ENCODE assay signal across 8 mouse cellular contexts in the genomic region with DNA sequence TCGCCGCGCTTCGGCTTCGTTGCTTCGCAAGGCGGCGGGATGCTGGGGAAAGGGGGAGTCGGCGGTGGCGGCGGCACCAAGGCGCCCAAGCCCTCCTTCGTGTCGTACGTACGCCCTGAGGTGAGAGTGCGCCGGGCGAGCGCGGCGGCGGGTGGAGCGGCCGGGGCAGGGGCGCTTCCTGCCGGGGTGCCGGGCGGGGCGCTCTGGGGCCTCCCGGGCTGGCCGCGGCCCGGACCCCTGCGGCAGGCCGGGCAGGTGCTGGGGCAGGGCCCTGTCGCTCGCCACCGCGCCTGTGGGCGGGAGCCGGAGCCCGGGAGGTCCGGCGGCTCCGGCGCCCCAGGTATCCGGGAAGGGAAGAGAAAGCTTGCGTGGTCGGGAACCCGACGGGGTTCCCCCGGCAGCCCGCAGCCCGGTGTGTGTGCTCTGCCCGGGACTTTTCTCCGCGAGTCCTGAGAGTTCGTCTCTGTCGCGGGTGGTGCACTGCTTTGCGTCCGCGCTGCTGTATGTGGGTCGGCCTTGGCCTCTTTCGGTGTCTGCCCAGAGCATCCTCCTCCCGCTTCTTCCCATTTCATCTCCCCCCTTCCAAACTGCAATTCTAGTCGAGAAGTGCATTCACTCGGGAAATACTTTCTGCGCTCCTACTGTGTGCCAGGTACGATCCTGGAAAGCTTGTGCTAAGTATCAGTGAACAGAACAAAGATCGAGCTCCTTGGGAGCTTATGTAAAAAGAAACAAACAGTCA. TPM values are rescaled to one million over a fixed set of nuclear protein-coding genes. Genes with fewer than 3 reads are reported as not detected.
DNase-seq lines count a peak whose midpoint lies in the region; ATAC-seq lines count a peak whose summit lies in the region.

No protein-coding gene starts in this region.

- H3K4me2 ChIP-seq in embryonic facial prominence, embryonic 11.5 days (ENCODE audit: low read depth, low read length), result peak overlapping the region; percentile 61
- peak overlapping the region; percentile 72 for H3K4me2 ChIP-seq in intestine, embryonic 14.5 days (ENCODE audit: low read length)

- no peaks in the 10 kb centered on the region for H3K27me3 ChIP-seq in heart, embryonic 10.5 days (ENCODE audit: insufficient read depth, poor library complexity, severe bottlenecking)
- H3K27me3 ChIP-seq in embryonic facial prominence, embryonic 11.5 days (ENCODE audit: control insufficient read depth, insufficient read depth, low read length), result no peaks in the 10 kb centered on the region
- H3K27me3 ChIP-seq in intestine, embryonic 14.5 days (replicated peaks; ENCODE audit: control insufficient read depth, insufficient read depth, low read length), result no peaks in the 10 kb centered on the region

- DNase-seq in heart, embryonic 10.5 days (ENCODE audit: low spot score), result no peak
- DNase-seq in heart, postnatal 36 days, result no peak
- DNase-seq in embryonic facial prominence, embryonic 11.5 days (ENCODE audit: low spot score), result peak; percentile 38
- peak; percentile 70 for DNase-seq in intestine, embryonic 14.5 days (ENCODE audit: low spot score)
- peak; percentile 32 for DNase-seq in mesoderm, embryonic 11.5 days (ENCODE audit: low read depth, low spot score)
- DNase-seq in left cerebral cortex, adult 11 months (ENCODE audit: low spot score), result no peak
- DNase-seq in ovary, postnatal 14 days (ENCODE audit: low spot score), result no peak

- intact Hi-C loops in heart, postnatal 36 days (cut with DNase I), result no loop called here

- ATAC-seq in CD4-positive, CD25-positive, alpha-beta regulatory T cell, adult 4 months, result peak; percentile 37
- peak; percentile 89 for ATAC-seq in embryonic facial prominence, embryonic 11.5 days (replicated peaks; ENCODE audit: insufficient number of reproducible peaks, low FRiP score, low TSS enrichment, low read depth)
- ATAC-seq in intestine, embryonic 14.5 days (replicated peaks; ENCODE audit: low FRiP score, low TSS enrichment, low read depth), result peak; percentile 88

- H3K36me3 ChIP-seq in heart, embryonic 10.5 days, result peaks cover 5% of the 10 kb centered on the region; the same call in 1 of the 2 replicates
- no peaks in the 10 kb centered on the region for H3K36me3 ChIP-seq in embryonic facial prominence, embryonic 11.5 days (replicated peaks; ENCODE audit: control insufficient read depth, insufficient read depth, low read depth, low read length)
- no peaks in the 10 kb centered on the region for H3K36me3 ChIP-seq in intestine, embryonic 14.5 days (ENCODE audit: control insufficient read depth, insufficient read depth, low read length)

- H3K27ac ChIP-seq in heart, embryonic 10.5 days, result peak overlapping the region; percentile 97
- peak overlapping the region; percentile 78 for H3K27ac ChIP-seq in embryonic facial prominence, embryonic 11.5 days (replicated peaks; ENCODE audit: low read depth, low read length)
- H3K27ac ChIP-seq in intestine, embryonic 14.5 days (ENCODE audit: low read depth), result peak overlapping the region; percentile 83

- peak overlapping the region; percentile 79 for H3K9ac ChIP-seq in embryonic facial prominence, embryonic 11.5 days (replicated peaks; ENCODE audit: low read length)
- peak overlapping the region; percentile 92 for H3K9ac ChIP-seq in intestine, embryonic 14.5 days (ENCODE audit: low read length)

- peak overlapping the region; percentile 97 for H3K4me3 ChIP-seq in heart, embryonic 10.5 days
- H3K4me3 ChIP-seq in embryonic facial prominence, embryonic 11.5 days (ENCODE audit: low read depth, low read length), result peak overlapping the region; percentile 85
- H3K4me3 ChIP-seq in intestine, embryonic 14.5 days (ENCODE audit: low read depth, low read length), result peak overlapping the region; percentile 81

- no peaks in the 10 kb centered on the region for H3K9me3 ChIP-seq in heart, embryonic 10.5 days
- H3K9me3 ChIP-seq in embryonic facial prominence, embryonic 11.5 days (replicated peaks; ENCODE audit: control insufficient read depth, low read length), result no peaks in the 10 kb centered on the region
- H3K9me3 ChIP-seq in intestine, embryonic 14.5 days (ENCODE audit: control insufficient read depth, low read length), result no peaks in the 10 kb centered on the region

- peaks cover 36% of the 10 kb centered on the region for H3K4me1 ChIP-seq in heart, embryonic 10.5 days
- H3K4me1 ChIP-seq in embryonic facial prominence, embryonic 11.5 days (ENCODE audit: control insufficient read depth, insufficient read depth, low read length), result no peaks in the 10 kb centered on the region
- H3K4me1 ChIP-seq in intestine, embryonic 14.5 days (replicated peaks; ENCODE audit: control insufficient read depth, insufficient read depth, low read length), result peaks cover 17% of the 10 kb centered on the region; the same call in 1 of the 2 replicates

- under 1% methylated on average over 64 of the region's 73 CpGs for WGBS in heart, embryonic 10.5 days
- under 1% methylated on average over 72 of the region's 73 CpGs for WGBS in embryonic facial prominence, embryonic 11.5 days
- WGBS in intestine, embryonic 14.5 days, result under 1% methylated on average over 69 of the region's 73 CpGs

RNA-seq across cellular contexts. Expression of a gene that starts 0.5 kb away (rescaled TPM):
- polyA plus RNA-seq in heart, embryonic 10.5 days (2016; fragmentation: Nextera tagmentation; extraction: Ambion mirVana), result 18.7 and 19.0 TPM in 2 replicates
- 10 to 100 TPM in 1 of 2 experiments, 1 to 10 TPM in 1; 9.5 to 10.0 TPM for total RNA-seq in heart, postnatal 36 days (2021)
- 10 to 100 TPM; 20.1 to 22.6 TPM for polyA plus RNA-seq in CD4-positive, CD25-positive, alpha-beta regulatory T cell, adult 4 months (2017; shearing (Covaris generic))
- polyA plus RNA-seq in embryonic facial prominence, embryonic 11.5 days (2014; fragmentation: Nextera tagmentation; extraction: Ambion mirVana), result 17.6 and 17.8 TPM in 2 replicates
- polyA plus RNA-seq in intestine, embryonic 14.5 days (2014; fragmentation: Nextera tagmentation; extraction: Ambion mirVana), result 21.2 and 23.9 TPM in 2 replicates

Comparison
In these comparisons a context has a peak if more than half of its experiments do, and no peak if none do; other contexts are left out.
1. DNase-seq: peak in embryonic facial prominence, embryonic 11.5 days (single experiment), intestine, embryonic 14.5 days (single experiment) and mesoderm, embryonic 11.5 days (single experiment); none in heart, embryonic 10.5 days (single experiment), heart, postnatal 36 days (0 of 2), left cerebral cortex, adult 11 months (single experiment) and ovary, postnatal 14 days (single experiment).
2. ATAC-seq: peak in every context shown above with its lines; median percentile 89 in embryonic facial prominence, embryonic 11.5 days; 88 in intestine, embryonic 14.5 days; 37 in CD4-positive, CD25-positive, alpha-beta regulatory T cell, adult 4 months.
3. Peak in every context shown above with its lines, with median percentiles within 50 percentile points of each other: H3K27ac ChIP-seq and H3K4me3 ChIP-seq.